Mouse (Mus musculus) activated CD4-positive, CD25-positive, alpha-beta regulatory T cell, adult 9 weeks (primary cell): ENCODE results near the gene Fam171b. TPM values are rescaled to one million over a fixed set of nuclear protein-coding genes. Genes with fewer than 3 reads are reported as not detected.

Experiments
- polyA plus RNA-seq: library from polyadenylated mRNA; unstranded; fragments of 100-300 nt; shearing (Covaris generic); gene quantifications from one replicate; pipeline ENCODE4 v1.2.1, GENCODE M21; 2017

Gene Fam171b
- polyA plus RNA-seq = 0.05 TPM

DNA sequence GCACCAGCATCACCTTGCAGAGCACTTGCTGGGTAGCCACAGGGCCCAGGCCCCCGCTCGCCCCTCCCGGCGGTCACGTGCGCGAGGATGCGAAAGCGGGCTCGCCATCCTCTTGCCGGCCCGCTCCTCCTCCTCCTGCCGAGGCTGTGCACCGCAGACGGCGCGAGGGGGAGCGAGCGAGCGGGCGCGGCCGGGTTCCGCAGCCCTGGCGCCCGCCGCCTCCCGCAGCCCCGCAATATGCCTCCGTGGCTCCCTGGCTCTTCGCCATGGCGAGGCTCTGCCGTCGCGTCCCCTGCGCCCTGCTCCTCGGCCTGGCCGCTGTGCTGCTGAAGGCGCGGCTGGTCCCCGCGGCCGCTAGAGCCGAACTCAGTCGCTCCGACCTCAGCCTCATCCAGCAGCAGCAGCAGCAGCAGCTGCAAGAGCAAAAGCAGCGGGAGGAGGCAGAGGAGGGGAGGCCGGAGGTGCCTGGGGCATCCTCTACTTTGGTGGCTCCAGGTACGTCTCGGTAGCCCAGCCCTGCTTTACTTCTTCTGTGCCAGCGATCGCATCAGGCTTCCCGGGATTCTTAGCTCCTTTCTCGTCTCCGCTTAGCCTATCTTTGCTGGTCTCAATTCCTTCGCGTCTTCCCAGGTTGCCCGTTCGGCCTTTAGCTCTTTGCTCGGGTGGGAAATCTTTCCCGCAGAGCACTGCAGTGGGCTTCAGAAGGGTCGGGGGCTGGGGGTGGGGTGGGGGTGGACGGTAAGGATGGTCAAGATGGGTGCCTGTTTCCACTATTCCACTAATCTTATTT, at the start of gene Fam171b:
Fam171b (plus strand) TSS at position 154 of the 790 bp plus-strand sequence.

Other genes starting within 250 kb of the Fam171b start
- gene Zc3h15, start 168.2 kb upstream of the Fam171b start, polyA plus RNA-seq = 118 TPM
- 16.6 TPM for gene Itgav, start 88.2 kb upstream of the Fam171b start, polyA plus RNA-seq
- gene Zswim2, start 128.6 kb downstream of the Fam171b start, polyA plus RNA-seq = not detected
- not detected for gene Gm13698, start 143.1 kb downstream of the Fam171b start, polyA plus RNA-seq
- not detected for gene Gm13693, start 148.9 kb downstream of the Fam171b start, polyA plus RNA-seq
- not detected for gene Gm13695, start 154.7 kb downstream of the Fam171b start, polyA plus RNA-seq
- not detected for gene Gm13696, start 160.5 kb downstream of the Fam171b start, polyA plus RNA-seq
- not detected for gene Gm13694, start 166.3 kb downstream of the Fam171b start, polyA plus RNA-seq
- not detected for gene Gm13697, start 172.1 kb downstream of the Fam171b start, polyA plus RNA-seq
- not detected for gene Gm13691, start 177.9 kb downstream of the Fam171b start, polyA plus RNA-seq